Mouse (Mus musculus) liver, postnatal 0 days (tissue): ENCODE measurements around the gene Lactbl1. TPM values are rescaled to one million over a fixed set of nuclear protein-coding genes. Genes with fewer than 3 reads are reported as not detected.

Source experiments
- ATAC-seq: fragments of 200-750 bp; cut with Nextera tagmentation; 2 replicates; pipeline ENCODE4 v1.8.0; 2017; ENCODE audit warnings: mild to moderate bottlenecking, moderate library complexity
- DNase-seq: peaks from one replicate; pipeline ENCODE4 v3.0.0-alpha.2; 2016
- H3K27ac ChIP-seq: fragments of 300-500 bp; sonication (generic); 2 replicates; pipeline ENCODE4 v1.5.1; 2014; ENCODE audit warnings: antibody characterized with exemption, moderate library complexity, mild to moderate bottlenecking, low read depth
- H3K27me3 ChIP-seq: fragments of 300-500 bp; sonication (generic); 2 replicates; pipeline ENCODE4 v1.6.1; 2014; ENCODE audit warnings: low read length, control low read depth, mixed read lengths; ENCODE audit not compliant: insufficient read depth
- H3K36me3 ChIP-seq: fragments of 300-500 bp; sonication (generic); replicated peaks from 2 replicates; pipeline ENCODE4 v1.6.1; 2014; ENCODE audit warnings: mild to moderate bottlenecking, control low read depth, low read length, moderate library complexity, mixed read lengths; ENCODE audit not compliant: insufficient read depth
- H3K4me1 ChIP-seq: fragments of 300-500 bp; sonication (generic); 2 replicates; pipeline ENCODE4 v1.6.1; 2014; ENCODE audit warnings: antibody characterized with exemption, mild to moderate bottlenecking, control low read depth; ENCODE audit not compliant: insufficient read depth
- H3K4me2 ChIP-seq: fragments of 300-500 bp; sonication (generic); 2 replicates; pipeline ENCODE4 v1.6.1; 2014; ENCODE audit warnings: low read depth, mild to moderate bottlenecking, low read length, moderate library complexity, mixed read lengths
- H3K4me3 ChIP-seq: fragments of 300-500 bp; sonication (generic); 2 replicates; pipeline ENCODE4 v1.5.1; 2014; ENCODE audit warnings: low read depth, low read length
- H3K9ac ChIP-seq: fragments of 300-500 bp; sonication (generic); replicated peaks from 2 replicates; pipeline ENCODE4 v1.6.1; 2014; ENCODE audit warnings: mild to moderate bottlenecking, moderate library complexity
- H3K9me3 ChIP-seq: fragments of 300-500 bp; sonication (generic); 2 replicates; pipeline ENCODE4 v1.6.1; 2016; ENCODE audit warnings: mild to moderate bottlenecking, control low read depth, low read length, mixed read lengths
- CTCF ChIP-seq: sonication (generic); IDR thresholded peaks from 2 replicates; pipeline ENCODE4 v1.5.1; 2016; ENCODE audit warnings: antibody characterized with exemption, low read depth
- EP300 ChIP-seq: IDR thresholded peaks from 2 replicates; pipeline ENCODE4 v1.6.1; 2016; ENCODE audit warnings: antibody characterized with exemption, low read depth, mild to moderate bottlenecking
- WGBS: fragments of 180-500 bp; shearing (Covaris S2); extraction: QIAGEN DNeasy Blood & Tissue Kit; methylation state at CpG from one replicate; pipeline ENCODE4 v1.1.7; 2014; ENCODE audit not compliant: insufficient replicate concordance; 5-methylcytosine and 5-hydroxymethylcytosine counted together
- microRNA-seq: library from miRNA; unstranded; fragments of <30 nt; microRNA quantifications from one replicate; pipeline ENCODE4, GENCODE M21; 2016
- polyA plus RNA-seq: library from polyadenylated mRNA; unstranded; fragments of >200 nt; fragmentation: Nextera tagmentation; extraction: Ambion mirVana; gene quantifications from 2 replicates; pipeline ENCODE4 v1.2.1, GENCODE M21; 2015

Gene Lactbl1
- polyA plus RNA-seq, 1 experiment from 2014 or later: not detected

- H3K27me3 ChIP-seq: no peaks in the 10 kb centered on the region
- DNase-seq: no peak
- no peak for ATAC-seq
- no peaks in the 10 kb centered on the region for H3K36me3 ChIP-seq
- H3K27ac ChIP-seq: no peak overlapping the region
- 78% methylated on average over 14 of the region's 14 CpGs for WGBS
- H3K4me2 ChIP-seq: no peak overlapping the region
- TF ChIP-seq CTCF: no peak
- no peak for TF ChIP-seq EP300
- no peak overlapping the region for H3K9ac ChIP-seq
- H3K4me3 ChIP-seq: no peak overlapping the region
- no peaks in the 10 kb centered on the region for H3K9me3 ChIP-seq
- no peaks in the 10 kb centered on the region for H3K4me1 ChIP-seq
Measured at GRCm38 (mm10) chr4:136680641-136681040, 58.2 kb downstream of the Lactbl1 start.

GRCm38 (mm10) chr4:136684485-136684884 is 62.1 kb downstream of the Lactbl1 start:
- H3K4me1 ChIP-seq: no peaks in the 10 kb centered on the region
- DNase-seq (peak; percentile 39), ATAC-seq (no peak)
- WGBS: 76% methylated on average over 6 of the region's 6 CpGs
- TF ChIP-seq CTCF (0 out of 2 replicates have a peak, but pooled peaks have one; percentile 13), EP300 (no peak)
- H3K4me3 ChIP-seq: no peak overlapping the region
- no peak overlapping the region for H3K9ac ChIP-seq
- no peaks in the 10 kb centered on the region for H3K27me3 ChIP-seq
- H3K4me2 ChIP-seq: no peak overlapping the region
- no peak overlapping the region for H3K27ac ChIP-seq
- no peaks in the 10 kb centered on the region for H3K9me3 ChIP-seq
- no peaks in the 10 kb centered on the region for H3K36me3 ChIP-seq

GRCm38 (mm10) chr4:136685431-136685869 is 63.0 kb downstream of the Lactbl1 start:
- TF ChIP-seq CTCF (no peak), EP300 (no peak)
- ATAC-seq (no peak), DNase-seq (no peak)
- Histone ChIP-seq H3K4me2 (no peak overlapping the region), H3K4me3 (no peak overlapping the region), H3K9me3 (no peaks in the 10 kb centered on the region), H3K36me3 (no peaks in the 10 kb centered on the region), H3K27ac (no peak overlapping the region), H3K27me3 (no peaks in the 10 kb centered on the region), H3K4me1 (no peaks in the 10 kb centered on the region), H3K9ac (no peak overlapping the region)
- 81% methylated on average over 10 of the region's 10 CpGs for WGBS

GRCm38 (mm10) chr4:136688113-136688512 is 65.7 kb downstream of the Lactbl1 start:
- no peaks in the 10 kb centered on the region for H3K9me3 ChIP-seq
- peak; percentile 38 for TF ChIP-seq CTCF
- TF ChIP-seq EP300: no peak
- no peaks in the 10 kb centered on the region for H3K27me3 ChIP-seq
- no peak overlapping the region for H3K4me2 ChIP-seq
- no peak for DNase-seq
- 56% methylated on average over 4 of the region's 4 CpGs for WGBS
- no peak overlapping the region for H3K27ac ChIP-seq
- no peaks in the 10 kb centered on the region for H3K4me1 ChIP-seq
- no peak overlapping the region for H3K4me3 ChIP-seq
- H3K36me3 ChIP-seq: no peaks in the 10 kb centered on the region
- ATAC-seq: no peak
- no peak overlapping the region for H3K9ac ChIP-seq

Small RNA genes within 50 kb of the gene (microRNA-seq; reads per million reads assigned to microRNA genes)
- gene Gm22180: not detected

Other genes starting within 250 kb of the Lactbl1 start
- not detected in 2 replicates for gene Htr1d, start 199.1 kb upstream of the Lactbl1 start, polyA plus RNA-seq
- 0.12 TPM in 1 of 2 replicates, not detected in the other for gene 6030445D17Rik, start 160.4 kb upstream of the Lactbl1 start, polyA plus RNA-seq
- gene Luzp1, start 152.9 kb upstream of the Lactbl1 start, polyA plus RNA-seq: 18.1 and 20.8 TPM in 2 replicates
- 6.3 and 6.8 TPM in 2 replicates for gene Kdm1a, start 19.9 kb upstream of the Lactbl1 start, polyA plus RNA-seq
- gene Tex46, start 12.2 kb upstream of the Lactbl1 start, polyA plus RNA-seq: not detected in 2 replicates
- 0.08 and 0.12 TPM in 2 replicates for gene Ephb2, start 213.4 kb downstream of the Lactbl1 start, polyA plus RNA-seq